Mouse (Mus musculus) urinary bladder, adult 18-20 months (tissue): ENCODE results near the gene Ccser1.

Experiments used
- DNase-seq, 2 experiments: peaks; one replicate each; pipeline ENCODE4 v3.0.0; 2022; ENCODE audit warnings: low spot score in 2 of 2, mixed read lengths in 2 of 2

Ccser1 gene

DNA sequence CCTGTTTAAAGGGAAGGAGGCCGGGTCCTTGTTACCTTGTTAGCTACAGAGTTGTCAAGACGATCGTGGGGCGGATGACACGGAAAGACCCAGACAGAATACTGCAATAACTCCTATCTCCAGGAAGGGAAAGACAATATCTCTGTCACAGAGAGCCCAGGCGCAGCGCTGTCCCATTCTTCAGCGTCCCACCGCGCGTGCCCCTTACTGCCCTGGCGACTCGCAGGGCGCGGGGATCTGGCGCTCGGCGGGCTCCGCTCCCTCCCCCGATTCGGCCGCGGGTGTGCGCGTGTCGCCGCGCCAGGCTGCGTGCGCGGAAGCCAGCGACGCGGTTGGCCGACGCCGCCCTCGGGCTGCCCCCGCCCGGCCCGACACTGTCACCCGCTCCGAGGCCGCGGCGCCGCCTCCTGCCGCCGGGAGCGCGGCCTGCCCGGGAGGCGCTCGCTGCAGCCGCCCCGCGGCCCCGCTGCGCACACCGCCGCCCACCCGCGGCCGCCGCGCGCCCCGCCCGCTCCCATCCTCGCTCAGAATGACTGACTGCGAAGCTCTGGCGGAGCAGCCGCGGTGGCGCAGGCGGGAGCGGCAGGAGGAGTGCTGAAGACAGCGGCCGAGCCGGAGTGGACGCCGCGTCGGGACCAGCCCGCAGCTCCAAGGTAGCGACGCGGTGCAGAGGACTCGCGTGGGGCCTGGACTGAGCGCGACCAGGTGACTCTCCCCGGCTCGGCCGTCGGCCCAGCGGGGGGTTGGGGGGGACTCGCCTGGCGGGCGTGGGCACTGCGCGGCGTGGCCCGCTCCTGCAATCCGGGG, at the start of gene Ccser1:
Gene Ccser1, plus strand, starts transcription at position 376 of the 807 bp plus-strand sequence.
- DNase-seq, result peak; percentile 55 to 63

DNA sequence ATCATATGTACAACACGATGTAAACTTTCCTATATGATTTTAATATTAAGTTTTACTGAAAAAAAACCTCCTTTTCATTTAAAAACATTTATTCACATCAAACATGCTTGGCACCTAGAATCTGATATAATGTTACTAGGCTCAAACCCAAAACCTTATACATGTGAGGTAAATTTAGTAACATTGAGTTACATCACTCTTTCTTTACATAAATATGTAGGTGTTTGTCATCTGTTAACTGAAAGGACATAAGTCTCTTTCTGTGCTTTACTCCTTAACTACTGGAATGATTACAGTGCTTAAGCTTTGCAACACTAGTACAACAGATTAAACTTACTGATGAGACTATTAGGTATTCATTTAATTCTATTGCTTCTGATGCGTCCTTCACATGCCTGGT, 43.7 kb upstream of the Ccser1 start:
- no peak for DNase-seq

DNA sequence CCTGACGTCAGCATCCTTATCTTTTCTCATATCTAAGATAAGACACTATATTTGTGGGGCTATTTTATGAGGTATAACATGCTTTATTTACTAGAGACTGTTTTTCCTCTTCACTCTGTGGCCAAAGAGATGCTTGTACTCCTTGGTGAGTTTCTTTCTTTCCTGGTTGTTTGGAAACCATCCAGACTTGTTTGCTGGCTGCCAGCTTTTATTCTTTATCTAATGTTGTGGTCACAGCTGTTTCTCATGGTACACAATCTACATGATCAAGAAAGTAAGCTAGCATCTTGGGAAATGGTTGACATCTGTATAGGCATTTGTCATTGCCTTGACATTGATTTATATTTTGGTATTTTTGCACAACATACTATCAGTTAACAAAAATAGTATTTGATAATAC, 37.1 kb upstream of the Ccser1 start:
- DNase-seq, result no peak

DNA sequence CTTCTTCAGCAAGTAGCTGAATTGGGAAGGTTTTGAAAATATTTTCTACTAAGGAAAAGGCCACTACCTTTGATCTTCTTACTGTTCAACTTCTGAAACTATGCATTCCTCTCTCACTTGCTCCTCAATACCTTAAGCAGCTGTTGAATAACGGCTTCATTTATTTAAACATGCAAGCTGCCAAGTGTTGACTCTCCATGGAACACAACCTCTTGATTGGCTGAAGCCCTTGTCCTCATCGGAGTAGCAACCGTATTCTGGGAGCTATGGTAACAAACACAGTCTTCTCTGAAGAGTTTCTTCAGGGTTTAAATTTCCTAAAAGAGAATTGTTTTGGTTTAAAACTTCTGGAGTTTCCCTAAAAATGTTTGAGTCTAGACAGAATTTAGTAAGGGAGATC, 27.2 kb upstream of the Ccser1 start:
- DNase-seq, result no peak

DNA sequence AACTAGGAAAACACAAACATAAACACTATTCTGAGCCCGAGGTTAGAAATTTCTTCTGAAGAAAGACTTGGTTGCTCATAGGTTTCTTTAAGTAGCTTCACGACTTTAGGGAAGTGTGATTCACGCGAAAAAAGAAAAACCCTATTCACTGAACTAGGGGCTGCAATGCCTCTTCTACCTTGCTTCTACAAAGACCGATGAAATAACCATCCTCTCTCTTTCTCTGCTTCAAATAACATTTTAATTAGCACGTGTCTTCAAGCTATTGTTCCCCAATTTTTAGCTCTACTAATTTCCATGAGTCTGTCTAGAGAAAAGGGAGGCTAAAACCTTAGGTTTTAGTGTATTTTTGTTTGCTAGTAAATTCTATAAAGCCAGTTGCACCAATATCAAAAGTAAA, 25.5 kb upstream of the Ccser1 start:
- no peak for DNase-seq

DNA sequence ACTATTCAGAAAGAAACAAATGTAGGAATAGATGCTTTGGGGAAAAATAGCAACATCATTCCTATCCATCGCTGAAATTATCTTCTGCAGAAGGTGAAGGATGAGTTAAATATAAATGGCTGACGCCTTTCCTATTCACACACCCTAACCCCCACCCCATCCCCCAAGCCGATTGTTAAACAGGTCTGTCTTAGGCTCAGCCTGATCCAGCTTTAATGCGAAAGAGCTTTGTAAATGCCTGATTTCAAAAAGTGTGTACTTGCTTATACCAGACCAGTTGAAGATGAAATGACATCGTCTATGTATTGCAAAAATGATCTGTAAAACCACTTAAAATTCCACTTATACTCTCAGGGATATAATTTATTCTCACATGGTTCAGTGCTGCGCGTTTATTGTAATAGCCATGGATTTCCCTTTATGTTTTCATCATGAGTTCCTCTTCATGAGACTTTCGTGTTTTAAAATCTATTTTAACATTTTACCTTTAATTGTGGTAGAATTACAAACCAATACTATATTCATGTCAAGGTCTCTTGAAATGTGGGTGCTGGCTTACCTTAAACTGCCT, 25.0 kb upstream of the Ccser1 start:
- no peak for DNase-seq

DNA sequence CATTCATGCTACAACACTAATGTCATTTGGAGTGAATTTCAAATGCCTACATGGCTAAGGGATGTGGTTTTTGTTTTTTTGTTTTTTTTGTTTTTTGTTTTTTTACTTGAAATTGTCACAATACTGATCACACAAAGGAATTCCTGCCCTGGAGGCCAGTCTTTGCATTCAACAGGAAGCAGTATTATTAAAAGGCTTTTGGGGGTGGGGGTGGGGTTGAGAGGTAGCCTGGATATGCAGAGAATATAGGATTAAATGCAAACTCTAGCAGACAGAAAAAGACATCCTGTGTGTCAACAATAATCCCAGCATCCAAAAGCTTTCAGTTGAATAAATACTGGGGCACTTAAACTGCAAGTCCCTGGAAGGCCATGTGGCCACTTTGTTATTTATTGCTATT, 24.4 kb upstream of the Ccser1 start:
- no peak for DNase-seq

DNA sequence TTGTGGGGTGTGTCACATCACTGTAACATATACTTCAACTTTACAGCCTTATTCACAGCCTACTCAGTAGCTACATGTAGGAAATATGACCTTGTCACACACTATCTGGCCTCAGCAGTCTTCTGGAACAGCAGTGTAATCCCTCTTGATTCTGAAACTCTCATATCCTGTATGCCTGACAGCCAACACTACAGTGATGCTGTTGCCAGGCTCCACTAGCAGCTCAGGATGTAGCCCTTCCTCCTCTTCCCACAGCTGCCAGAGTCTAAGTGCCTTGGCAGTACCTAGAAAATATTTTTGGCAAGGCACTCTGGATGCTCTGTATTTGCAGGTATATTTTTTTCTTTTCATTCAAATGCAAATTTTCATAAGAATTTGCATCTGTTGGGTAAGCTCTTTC, 18.0 kb upstream of the Ccser1 start:
- DNase-seq, result no peak

DNA sequence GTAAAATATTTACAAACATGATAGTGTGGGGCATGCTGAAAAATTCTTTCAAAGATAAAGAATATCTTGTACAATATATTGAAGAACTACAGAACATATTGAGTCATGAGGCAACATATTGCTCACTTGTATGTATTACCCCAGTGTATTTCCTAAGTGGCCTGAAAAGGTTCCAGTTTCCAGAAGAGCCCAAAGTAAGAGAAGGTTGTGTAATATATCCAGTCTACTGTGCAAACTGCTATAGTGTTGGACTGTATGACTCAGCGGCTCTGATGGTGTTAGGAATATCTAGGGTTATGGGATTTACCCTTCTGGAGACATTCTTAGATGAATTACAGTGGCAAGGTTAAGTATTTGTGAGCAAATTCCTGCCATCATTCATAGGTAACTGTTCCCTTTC, 13.2 kb upstream of the Ccser1 start:
- no peak for DNase-seq

DNA sequence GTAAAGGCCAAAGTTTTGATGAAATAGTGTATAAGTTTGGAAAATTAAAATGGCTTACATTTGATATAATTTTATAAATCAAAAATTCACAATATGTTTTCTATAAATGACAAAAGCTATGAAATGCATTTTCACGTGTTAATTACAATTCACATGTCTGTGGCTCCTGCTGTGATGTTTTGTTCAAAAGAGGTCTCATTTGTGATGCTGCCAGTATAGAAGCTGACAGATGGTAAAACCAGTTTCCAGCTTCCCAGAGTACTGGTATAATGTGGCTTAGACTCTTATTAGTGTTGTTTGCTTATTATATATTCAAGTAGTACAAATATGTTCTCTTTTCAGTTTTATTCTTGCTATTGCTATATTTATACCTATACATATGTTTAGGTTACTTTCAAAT, 4.0 kb upstream of the Ccser1 start:
- DNase-seq, result no peak

DNA sequence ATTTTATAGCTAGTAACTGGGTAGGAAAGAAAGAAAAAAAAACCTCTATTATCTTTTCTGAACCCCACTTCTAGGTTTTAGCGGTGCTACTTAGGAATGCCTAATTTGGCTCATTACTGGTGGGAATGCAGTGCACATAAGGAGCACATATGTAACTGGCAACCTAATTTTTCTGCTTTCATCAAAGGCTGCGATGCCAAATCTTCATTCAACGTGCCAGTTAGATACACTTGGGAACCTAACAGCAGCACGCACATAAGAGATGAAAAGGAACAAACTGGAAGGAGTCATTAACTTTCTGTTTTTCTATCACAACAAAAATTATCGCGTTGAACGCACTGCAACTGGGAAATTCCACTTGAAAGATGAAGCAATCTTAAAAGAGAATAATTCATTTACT, 2.6 kb upstream of the Ccser1 start:
- no peak for DNase-seq

DNA sequence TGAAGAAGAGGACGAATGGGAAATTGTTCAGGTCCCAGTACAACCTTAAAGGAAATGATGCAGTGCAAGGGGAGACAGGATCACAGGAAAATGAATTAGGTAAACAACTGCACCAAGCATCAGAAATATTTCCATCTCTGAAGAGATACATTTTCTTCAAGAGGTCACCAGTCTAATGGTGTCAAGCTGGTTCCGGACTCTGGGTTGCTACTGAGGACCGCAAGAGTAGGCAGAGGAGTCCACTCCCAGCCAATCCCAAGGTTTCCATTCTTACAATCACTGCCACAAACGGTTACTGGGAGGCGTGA, 529 bp upstream of the Ccser1 start:
- DNase-seq, result no peak

DNA sequence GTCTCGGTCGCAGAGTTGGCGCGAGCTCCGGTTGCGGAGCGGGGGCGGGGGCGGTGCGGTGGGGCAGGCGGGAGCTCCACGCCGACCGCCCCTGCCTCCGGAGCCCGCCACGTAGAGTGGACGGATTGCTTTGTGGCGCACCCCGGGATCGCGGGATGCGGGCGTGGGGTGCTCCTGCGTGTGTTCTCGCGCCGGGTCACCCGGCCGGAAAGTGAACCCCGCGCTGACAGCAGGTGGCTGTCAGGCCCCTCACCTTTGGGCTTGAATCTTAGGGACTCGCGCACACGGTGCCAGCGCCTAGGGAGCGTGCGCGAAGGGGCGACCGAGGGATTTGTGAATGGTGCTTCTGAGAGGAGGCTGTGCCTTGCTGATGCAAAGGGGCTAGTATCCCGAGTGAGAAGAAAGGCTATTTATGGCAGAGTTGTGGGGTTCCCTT, 650 bp downstream of the Ccser1 start:
- DNase-seq, result peak; percentile 1 to 45

DNA sequence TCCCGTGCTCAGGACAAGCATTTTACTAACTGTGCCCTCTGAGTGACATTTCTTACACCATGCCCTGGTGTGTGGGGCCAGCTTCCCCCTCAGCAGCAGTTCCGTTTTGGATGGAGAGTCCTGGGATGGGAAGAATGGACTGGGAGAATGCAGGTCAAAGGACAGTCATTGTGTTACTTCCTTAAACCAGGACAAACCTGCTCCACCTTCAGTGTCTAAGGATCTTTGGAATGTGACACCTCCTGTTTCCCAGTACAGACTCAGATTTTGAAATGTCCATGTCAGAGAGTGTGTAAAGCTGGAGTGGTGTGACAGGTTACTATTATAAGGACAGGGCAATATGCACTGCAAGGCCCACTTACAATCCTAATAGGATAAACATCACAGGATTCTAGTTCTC, 8.9 kb downstream of the Ccser1 start:
- no peak for DNase-seq

DNA sequence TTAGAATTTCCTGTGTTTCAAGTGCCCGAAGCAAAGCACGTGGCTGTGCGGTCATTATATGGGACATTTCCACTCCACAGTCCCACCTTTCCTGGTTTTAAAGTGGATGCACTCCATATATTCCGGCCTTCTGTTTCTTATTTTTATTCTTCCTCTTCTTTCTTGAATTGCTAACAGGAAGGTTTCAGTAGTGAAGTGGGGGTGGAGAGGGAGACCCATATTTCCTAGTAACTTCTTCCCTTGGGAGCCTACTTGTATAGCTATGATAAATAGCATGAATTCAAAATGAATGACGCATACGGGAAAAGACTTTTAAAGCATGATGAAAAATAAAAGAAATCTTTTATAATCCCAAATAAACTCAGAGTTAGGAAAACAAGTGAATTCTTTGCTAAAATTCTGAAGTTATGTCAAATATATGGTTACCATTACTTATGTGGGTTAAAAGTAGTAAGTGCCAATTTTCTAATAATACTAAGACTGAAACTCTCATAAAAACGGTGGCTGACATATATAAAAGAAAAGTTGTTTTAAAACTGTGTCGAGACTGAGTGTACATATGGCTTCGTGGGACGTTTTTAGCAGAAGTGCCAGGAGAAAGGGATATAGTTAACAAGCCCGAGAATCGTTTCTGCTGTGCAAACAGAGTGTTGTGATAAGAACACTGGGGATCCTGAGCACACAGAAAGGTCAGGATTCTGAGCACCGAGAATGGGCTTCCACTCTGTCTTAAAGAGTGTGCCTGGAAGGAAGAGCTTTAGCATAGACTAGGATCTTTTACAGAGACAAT, 11.7 kb downstream of the Ccser1 start:
- DNase-seq, result no peak

DNA sequence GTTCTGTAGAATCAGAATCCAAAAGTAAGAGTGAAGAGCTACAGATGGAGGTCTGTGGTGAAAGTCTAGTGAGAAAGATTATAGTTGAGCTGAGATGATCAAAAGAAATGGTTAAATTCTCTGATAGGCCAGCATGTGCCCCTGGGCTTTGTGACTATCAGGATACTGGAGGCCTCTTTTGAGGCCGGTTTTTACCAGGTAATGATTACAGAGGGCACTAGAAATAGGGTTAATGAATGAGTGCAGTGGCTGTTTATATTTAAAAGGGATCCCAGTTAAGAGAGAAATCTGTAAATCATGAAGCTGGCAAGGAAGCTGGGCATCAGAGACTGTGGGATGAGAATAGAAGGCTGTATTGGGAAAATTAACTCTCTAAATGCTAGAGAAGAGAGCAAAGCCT, 23.2 kb downstream of the Ccser1 start:
- no peak for DNase-seq

DNA sequence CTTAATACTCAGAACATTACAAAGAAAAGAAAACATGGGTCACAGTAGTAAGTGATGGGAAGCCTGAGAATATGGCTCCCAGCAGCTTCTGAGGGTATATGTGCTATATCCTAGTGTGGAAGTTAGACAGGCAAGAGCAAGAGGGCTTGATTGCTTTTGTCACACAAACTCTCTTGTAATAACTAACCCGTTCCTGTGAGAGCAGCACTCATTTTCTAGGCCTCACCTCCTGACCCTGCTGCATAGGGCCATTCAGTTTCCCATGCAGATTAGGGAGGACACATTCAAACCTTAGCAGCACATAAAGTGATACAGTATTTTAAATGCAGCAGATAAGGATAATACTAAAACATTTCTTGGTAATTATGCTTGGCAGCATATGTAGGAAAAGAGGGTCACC, 25.9 kb downstream of the Ccser1 start:
- no peak for DNase-seq

DNA sequence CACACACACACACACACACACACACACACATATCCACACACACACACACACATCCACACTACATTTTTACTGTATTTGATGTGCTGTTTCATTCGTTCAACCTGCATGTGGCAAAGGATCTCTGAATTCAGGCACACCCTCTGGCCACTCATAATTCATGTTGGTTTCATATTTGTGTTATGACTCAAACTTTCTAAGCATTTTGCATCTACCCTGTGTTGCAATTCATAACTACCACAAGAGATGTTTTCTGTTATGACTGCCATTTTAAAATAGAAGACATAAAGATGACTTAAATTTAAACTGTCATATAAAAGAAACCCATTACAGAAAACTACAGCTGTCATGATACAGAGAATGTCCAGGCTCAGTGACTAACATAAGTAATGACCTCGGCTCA, 26.5 kb downstream of the Ccser1 start:
- no peak for DNase-seq

DNA sequence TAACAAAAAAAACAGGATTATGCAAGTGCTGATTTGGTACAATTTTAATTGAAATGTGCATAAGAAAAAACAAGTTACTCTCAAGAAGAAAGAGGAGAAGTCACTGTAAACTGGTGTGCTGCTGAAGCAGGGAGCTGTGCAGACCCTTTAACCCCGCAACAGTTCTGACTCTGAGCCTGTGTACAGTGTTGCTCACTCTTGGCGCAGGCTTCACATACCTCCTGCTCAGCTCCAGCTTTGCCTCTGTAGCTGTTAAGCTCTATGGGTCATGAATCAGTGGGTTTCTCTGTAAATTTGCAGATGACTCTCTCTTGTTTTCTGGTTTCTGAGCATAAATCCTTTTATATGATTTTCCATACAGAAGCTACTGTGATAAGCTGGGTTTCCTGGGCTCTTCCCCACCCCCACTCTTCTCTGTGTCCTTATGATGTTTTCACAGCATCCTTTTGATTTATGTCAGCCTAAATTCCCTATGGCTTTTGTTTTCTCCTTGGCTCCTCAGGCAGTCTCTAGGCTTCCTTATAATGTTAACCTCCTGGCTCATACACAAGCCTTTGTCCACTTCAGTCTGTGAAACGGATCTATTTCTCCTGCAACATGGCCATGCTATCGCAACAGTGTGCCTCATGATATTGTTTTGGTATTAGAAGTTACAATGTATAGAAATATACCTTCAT, 30.1 kb downstream of the Ccser1 start:
- no peak for DNase-seq

DNA sequence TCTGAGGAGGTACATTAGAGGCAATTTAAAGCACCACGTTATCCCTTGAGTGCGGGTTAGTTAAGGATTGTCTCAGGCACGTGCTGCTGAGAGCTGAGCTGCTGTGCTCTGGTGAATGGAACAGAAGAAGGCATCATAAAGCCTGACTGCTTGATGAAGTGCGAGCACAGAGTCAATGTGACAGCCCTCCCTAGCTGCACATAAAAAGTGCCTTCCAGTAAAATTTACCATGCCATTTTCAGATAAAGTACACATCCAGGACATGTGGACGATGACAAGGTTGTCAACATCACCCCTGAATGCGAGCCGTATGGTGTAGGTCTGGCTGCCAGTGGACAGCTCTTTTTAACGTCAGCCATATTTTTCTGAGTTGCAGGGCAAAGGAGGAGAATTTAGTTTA, 35.6 kb downstream of the Ccser1 start:
- DNase-seq, result no peak

DNA sequence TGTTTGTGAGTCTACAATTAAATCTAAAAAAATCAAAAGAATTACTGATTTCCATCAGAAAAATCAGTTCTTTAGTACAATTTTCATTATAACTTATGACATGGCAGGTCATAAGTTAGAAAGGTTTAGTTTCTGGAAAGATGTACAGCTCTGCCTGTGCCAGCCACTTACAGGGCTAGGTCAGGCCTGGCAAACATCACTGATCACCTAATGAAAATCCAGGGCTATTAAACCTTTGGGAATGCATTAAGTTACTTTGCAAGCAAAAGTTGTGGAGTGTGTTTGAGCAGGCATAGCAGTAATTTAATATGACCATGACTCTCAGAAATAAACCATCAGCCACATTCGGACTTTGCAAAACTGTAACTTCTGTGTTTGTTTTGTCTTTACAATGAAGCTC, 36.4 kb downstream of the Ccser1 start:
- no peak for DNase-seq

DNA sequence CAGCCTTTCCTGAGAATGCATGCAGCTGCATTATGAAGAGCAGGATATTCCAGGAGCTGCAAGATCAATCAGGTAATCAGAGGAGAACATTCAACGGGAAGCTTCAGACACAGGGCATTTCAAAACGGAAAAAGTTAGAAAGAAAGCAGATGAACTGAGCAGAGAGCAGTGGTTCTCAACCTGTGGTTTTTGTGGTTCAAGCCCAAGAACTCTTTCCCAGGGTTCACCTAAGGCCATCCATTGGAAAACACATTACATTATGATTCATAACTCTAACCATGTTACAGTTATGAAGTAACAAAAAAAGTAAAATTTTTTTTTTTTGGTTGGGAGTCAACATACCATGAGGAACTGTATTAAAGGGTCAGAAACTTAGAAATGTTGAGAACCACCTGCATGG, 37.6 kb downstream of the Ccser1 start:
- no peak for DNase-seq

DNA sequence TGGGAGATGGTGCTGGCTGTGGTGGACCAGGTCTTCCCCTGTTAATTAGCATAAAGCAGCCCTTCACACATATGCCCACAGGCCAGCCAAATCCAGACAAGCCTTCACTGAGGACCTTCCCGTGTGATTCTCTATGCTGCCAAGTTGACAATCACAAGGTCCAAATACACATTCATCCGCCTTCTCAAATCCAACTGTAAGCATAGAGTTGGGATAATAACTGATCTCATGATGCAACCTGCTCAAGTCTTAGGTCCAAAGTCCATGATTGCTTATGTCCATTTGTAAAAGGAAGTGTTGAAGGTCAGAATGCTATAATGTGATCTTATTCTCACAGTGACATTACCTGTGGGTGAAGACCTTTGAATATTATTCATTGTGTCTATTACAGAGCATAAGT, 43.4 kb downstream of the Ccser1 start:
- DNase-seq, result no peak
